Mouse (Mus musculus) erythroblast, embryonic 14.5 days (primary cell): ENCODE data around the gene Prkn.

Experiments
- GATA1 ChIP-seq: IDR thresholded peaks from 2 replicates; pipeline ENCODE4 v1.6.1; 2012; ENCODE audit warnings: low read length, inconsistent platforms, mixed read lengths
- TAL1 ChIP-seq: IDR thresholded peaks from 3 replicates; pipeline ENCODE4 v1.6.1; 2012; ENCODE audit warnings: low read length, inconsistent platforms, mixed read lengths

DNA sequence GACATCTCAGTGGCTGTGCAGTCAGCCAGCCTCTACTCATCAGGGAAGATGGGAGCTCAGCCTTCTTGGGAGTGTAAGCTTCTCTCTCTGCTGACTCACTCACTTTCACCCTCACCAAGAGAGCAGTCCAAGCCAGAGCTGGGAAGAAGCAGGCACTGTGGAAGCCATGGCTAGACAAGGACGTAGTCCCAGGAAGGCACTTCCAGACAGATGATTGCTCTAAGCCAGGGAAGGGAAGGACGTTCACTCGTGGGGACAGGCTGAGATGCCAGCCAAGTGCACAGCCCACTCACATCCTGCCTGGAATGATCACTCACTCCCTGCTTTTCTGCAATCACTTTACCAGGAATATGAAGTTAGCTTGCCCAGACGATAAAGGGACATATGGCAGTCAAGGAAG is 430.0 kb downstream of the Prkn start:
- TF ChIP-seq GATA1 (no peak), TAL1 (no peak)
